Comparison of ENCODE assay signal across 12 mouse cellular contexts in the genomic region with DNA sequence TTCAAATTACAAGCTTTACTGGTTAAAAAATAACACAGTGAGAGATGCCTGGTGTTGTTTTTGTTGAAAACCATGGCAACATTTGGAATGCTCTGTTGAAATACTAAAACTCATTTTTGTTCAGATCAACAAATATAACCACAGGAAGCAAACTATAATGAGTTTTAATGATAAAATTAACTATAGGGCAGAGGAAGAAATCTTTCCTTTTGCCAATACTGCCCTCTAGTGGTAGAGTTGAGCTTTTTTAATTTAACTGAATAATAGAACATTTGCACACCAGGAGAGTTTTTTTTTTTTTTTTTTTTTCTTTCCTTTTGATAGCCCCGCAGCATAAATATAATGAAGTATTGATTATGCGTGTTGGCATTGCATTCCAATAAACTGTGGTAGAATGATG.
DNase-seq lines count a peak whose midpoint lies in the region; ATAC-seq and TF ChIP-seq lines count a peak whose summit lies in the region.
"Had no signal": no experiment of that assay in that cellular context is flagged by ENCODE, and none has a peak within 500 bp of the region (broad histone marks: within the 10 kb centered on the region; RNA-seq: fewer than 3 reads in every experiment).

No protein-coding gene starts in this region.

- in situ Hi-C loops in CH12.LX (cut with MboI; ENCODE audit: low pct_ligation_motif_present, low pct_unique_long_range_greater_than_20kb, low sequenced_read_pairs) = no loop called here

- H3K27me3 ChIP-seq in kidney, embryonic 15.5 days = no peaks in the 10 kb centered on the region
- no peaks in the 10 kb centered on the region for H3K27me3 ChIP-seq in CH12.LX (replicated peaks)
- H3K27me3 ChIP-seq: embryonic facial prominence, embryonic 13.5 days; neural tube, embryonic 13.5 days; stomach, embryonic 15.5 days had no signal

- WGBS in kidney, embryonic 15.5 days = 36% methylated on average over 2 of the region's 2 CpGs

- H3K4me3 ChIP-seq in kidney, embryonic 15.5 days (replicated peaks) = no peak overlapping the region
- H3K4me3 ChIP-seq in CH12.LX (replicated peaks in 1 of 3; ENCODE audit: low read depth in 2 of 3, low read length in 2 of 3, poor library complexity in 1 of 3) = no peak overlapping the region
- H3K4me3 ChIP-seq: embryonic facial prominence, embryonic 13.5 days; neural tube, embryonic 13.5 days; stomach, embryonic 15.5 days had no signal

- dilution Hi-C loops in CH12.LX (cut with MboI; ENCODE audit: extremely low pct_ligation_motif_present, extremely low pct_unique_long_range_greater_than_20kb, low sequenced_read_pairs) = no loop called here

- ATAC-seq in kidney, embryonic 15.5 days (replicated peaks; ENCODE audit: low FRiP score) = no peak

- H3K27ac ChIP-seq in kidney, embryonic 15.5 days = no peak overlapping the region
- H3K27ac ChIP-seq in CH12.LX (ENCODE audit: insufficient read depth, low read depth) = no peak overlapping the region
- H3K27ac ChIP-seq: embryonic facial prominence, embryonic 13.5 days; neural tube, embryonic 13.5 days; stomach, embryonic 15.5 days had no signal

- H3K9me3 ChIP-seq in kidney, embryonic 15.5 days (replicated peaks) = no peaks in the 10 kb centered on the region
- H3K9me3 ChIP-seq in CH12.LX (replicated peaks; ENCODE audit: low read length) = no peaks in the 10 kb centered on the region
- H3K9me3 ChIP-seq: embryonic facial prominence, embryonic 13.5 days; neural tube, embryonic 13.5 days; stomach, embryonic 15.5 days had no signal

- no peak overlapping the region for H3K4me2 ChIP-seq in kidney, embryonic 15.5 days
- H3K4me2 ChIP-seq in CH12.LX (ENCODE audit: insufficient read depth, low read depth, poor library complexity, severe bottlenecking) = no peak overlapping the region
- H3K4me2 ChIP-seq: embryonic facial prominence, embryonic 13.5 days; neural tube, embryonic 13.5 days; stomach, embryonic 15.5 days had no signal

- H3K9ac ChIP-seq in kidney, embryonic 15.5 days = no peak overlapping the region
- H3K9ac ChIP-seq in CH12.LX (ENCODE audit: insufficient read depth, low read depth) = no peak overlapping the region
- H3K9ac ChIP-seq: embryonic facial prominence, embryonic 13.5 days; neural tube, embryonic 13.5 days; stomach, embryonic 15.5 days had no signal

- H3K36me3 ChIP-seq in kidney, embryonic 15.5 days = no peaks in the 10 kb centered on the region
- H3K36me3 ChIP-seq in CH12.LX (replicated peaks in 1 of 2; ENCODE audit: control insufficient read depth in 1 of 2, insufficient read depth in 1 of 2, low read length in 1 of 2) = no peaks in the 10 kb centered on the region
- H3K36me3 ChIP-seq: embryonic facial prominence, embryonic 13.5 days; neural tube, embryonic 13.5 days; stomach, embryonic 15.5 days had no signal

- DNase-seq in kidney, adult 9 months = peak; percentile 9
- DNase-seq in CH12.LX (ENCODE audit: extremely low read depth) = peak; percentile 29
- peak; percentile 14 for DNase-seq in Muller cell, postnatal 12 days (ENCODE audit: inconsistent ontology term)
- peak; percentile 14 for DNase-seq in forelimb bud, embryonic 11.5 days (ENCODE audit: low read depth, low spot score)
- no peak for DNase-seq in adrenal gland, adult 8-10 months
- no peak for DNase-seq in urinary bladder, postnatal 4 days (ENCODE audit: low spot score in 2 of 2)
- DNase-seq: kidney, postnatal 36 days; lung, adult 2 months had no signal

- H3K4me1 ChIP-seq in kidney, embryonic 15.5 days = no peaks in the 10 kb centered on the region
- no peaks in the 10 kb centered on the region for H3K4me1 ChIP-seq in CH12.LX (ENCODE audit: control insufficient read depth in 1 of 2, insufficient read depth in 2 of 2)
- H3K4me1 ChIP-seq: neural tube, embryonic 13.5 days; stomach, embryonic 15.5 days had no signal

- TF ChIP-seq CTCF in CH12.LX (conservative IDR thresholded peaks at IDR 0.05 in 1 of 2, IDR thresholded peaks at IDR 0.05 in 1 of 2; ENCODE audit: low read depth in 2 of 2, low read length in 2 of 2) = peak in 1 of 2 experiments; percentile 65; a peak in 2 of 4 replicates

- TF ChIP-seq RAD21 in CH12.LX (IDR thresholded peaks at IDR 0.05; ENCODE audit: low read depth, low read length) = peak; percentile 78

- no peak for TF ChIP-seq EP300 in CH12.LX (IDR thresholded peaks at IDR 0.05; ENCODE audit: low read length)

- TF ChIP-seq POLR2A in CH12.LX (IDR thresholded peaks at IDR 0.05; ENCODE audit: low read depth, low read length) = no peak

- no peaks in the 10 kb centered on the region for H3K79me2 ChIP-seq in CH12.LX (replicated peaks; ENCODE audit: control insufficient read depth, extremely low read depth, insufficient read depth, poor library complexity, severe bottlenecking)

TF ChIP-seq in CH12.LX, 34 proteins besides CTCF, POLR2A, EP300 and RAD21:
- TF ChIP-seq ZNF384 (IDR thresholded peaks at IDR 0.05; ENCODE audit: low read depth, low read length) (peak; percentile 84), MEF2A (IDR thresholded peaks at IDR 0.05; ENCODE audit: borderline replicate concordance, low read depth, low read length) (no peak)

Comparison
In these comparisons a context has a peak if more than half of its experiments do, and no peak if none do; other contexts are left out.
1. DNase-seq: peak in kidney, adult 9 months (single experiment), CH12.LX (single experiment), Muller cell, postnatal 12 days (single experiment) and forelimb bud, embryonic 11.5 days (single experiment); none in adrenal gland, adult 8-10 months (single experiment) and urinary bladder, postnatal 4 days (0 of 2).